Mouse (Mus musculus): ENCODE data around the gene Mmgt2.
A peak's percentile ranks its signal among the peaks of the same experiment; 100 is the strongest.

The Mmgt2 gene

DNA sequence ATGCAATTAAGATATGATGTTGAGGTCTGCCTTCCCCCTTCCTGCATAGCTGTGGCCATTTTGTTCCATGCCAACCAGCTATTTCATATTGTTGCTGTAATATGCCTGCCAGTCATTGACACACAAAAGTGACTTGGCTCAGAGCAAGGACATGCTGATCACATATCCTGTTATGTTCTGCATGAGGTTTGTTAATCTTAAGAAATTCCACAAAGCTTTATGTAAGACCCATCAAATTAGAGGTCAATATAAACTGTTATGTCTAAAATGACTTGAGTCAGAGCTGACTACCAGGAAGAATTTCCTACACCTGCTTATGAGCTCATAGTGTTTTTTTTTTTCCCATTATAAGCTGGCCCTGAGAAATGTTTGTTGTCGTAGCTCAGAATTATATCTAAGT is 52.8 kb downstream of the Mmgt2 start:
- DNase-seq (ENCODE audit: low spot score in 2 of 2) = no peak

DNA sequence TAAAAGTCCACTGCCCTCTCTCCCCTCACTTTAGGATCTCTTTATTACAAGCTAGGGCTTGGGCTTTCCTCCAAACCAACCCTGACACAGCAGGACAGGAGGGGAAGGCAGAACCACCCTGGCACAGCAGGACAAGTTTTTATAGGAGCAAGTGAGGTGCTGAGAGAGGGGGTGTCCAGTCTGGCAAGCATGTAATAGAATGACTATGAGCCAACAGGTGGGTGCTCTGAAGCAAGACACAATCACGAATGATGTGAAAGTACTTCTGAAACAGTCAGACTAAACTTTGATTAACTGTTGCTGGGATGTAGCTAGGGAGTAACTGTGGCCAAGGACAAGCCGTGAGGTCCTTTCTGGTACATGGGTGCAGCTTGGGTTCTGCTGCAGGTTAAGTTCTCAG is 57.7 kb downstream of the Mmgt2 start:
- no peak for DNase-seq (ENCODE audit: low spot score in 2 of 2)

- peak in 1 of 2 experiments; percentile 51 for DNase-seq (ENCODE audit: low spot score in 2 of 2)
Measured at GRCm38 (mm10) chr11:62708252-62708651, 59.8 kb downstream of the Mmgt2 start.

- no peak for DNase-seq (ENCODE audit: low spot score in 2 of 2)
Measured at GRCm38 (mm10) chr11:62710657-62711056, 62.2 kb downstream of the Mmgt2 start.
